Mouse (Mus musculus) bone marrow macrophage, adult 2 months (primary cell): Measurements from ENCODE around the gene Cenpa.

Source experiments
- CTCF ChIP-seq: IDR thresholded peaks from 2 replicates; pipeline ENCODE4 v1.5.1; 2012; ENCODE audit warnings: low read depth, mild to moderate bottlenecking, low read length, moderate library complexity
- POLR2A ChIP-seq: IDR thresholded peaks from 2 replicates; pipeline ENCODE4 v1.6.1; 2012; ENCODE audit warnings: mild to moderate bottlenecking, low read depth, low read length, borderline replicate concordance

GRCm38 (mm10) chr5:30709744-30710383, 43.3 kb downstream of the Cenpa start:
- peak; percentile 86 for TF ChIP-seq CTCF
- TF ChIP-seq POLR2A, result no peak
